Mouse (Mus musculus): ENCODE results near the gene Surf1.
"Not testable (repeated sequence)": the region's sequence is repeated elsewhere in the genome, so short reads cannot be mapped to it uniquely, and the experiment has no call there.

Surf1 gene

GRCm38 (mm10) chr2:26900731-26901130 lies 15.6 kb downstream of the Surf1 start:
- DNase-seq (ENCODE audit: low read depth, low spot score), result no peak

- DNase-seq (ENCODE audit: low read depth, low spot score), result no peak
These were observed 20.4 kb downstream of the Surf1 start for GRCm38 (mm10) chr2:26895898-26896297.

- DNase-seq (ENCODE audit: low read depth, low spot score), result not testable (repeated sequence)
These were observed 30.2 kb downstream of the Surf1 start for GRCm38 (mm10) chr2:26886170-26886569.

GRCm38 (mm10) chr2:26885541-26885940 lies 30.8 kb downstream of the Surf1 start:
- DNase-seq (ENCODE audit: low read depth, low spot score), result not testable (repeated sequence)

GRCm38 (mm10) chr2:26878571-26878970 lies 37.8 kb downstream of the Surf1 start:
- no peak for DNase-seq (ENCODE audit: low read depth, low spot score)

- DNase-seq (ENCODE audit: low read depth, low spot score), result no peak
These were observed 45.7 kb downstream of the Surf1 start for GRCm38 (mm10) chr2:26870666-26871065.

- no peak for DNase-seq (ENCODE audit: low read depth, low spot score)
These were observed 51.5 kb downstream of the Surf1 start, which contains the start of gene Abo for GRCm38 (mm10) chr2:26864879-26865278. Gene Abo (minus strand): TSS chr2:26864979.

All from c-Kit-negative CD71-positive TER-119-positive erythroid progenitor cells, embryonic 14.5 days (primary cell).